Mouse (Mus musculus) ES-Bruce4 (cell line): ENCODE measurements around the gene Ajap1. TPM values are rescaled to one million over a fixed set of nuclear protein-coding genes. Genes with fewer than 3 reads are reported as not detected.

Source experiments
- H3K27ac ChIP-seq: 2 replicates; pipeline ENCODE4 v1.5.1; 2012; ENCODE audit warnings: low read length, inconsistent platforms; ENCODE audit not compliant: insufficient read depth
- H3K27me3 ChIP-seq: 2 replicates; pipeline ENCODE4 v1.6.1; 2012; ENCODE audit warnings: mild to moderate bottlenecking, low read length, inconsistent platforms; ENCODE audit not compliant: control insufficient read depth, poor library complexity, insufficient read depth, severe bottlenecking
- H3K36me3 ChIP-seq: 2 replicates; pipeline ENCODE4 v1.6.1; 2012; ENCODE audit warnings: inconsistent platforms, mild to moderate bottlenecking, low read length, moderate library complexity; ENCODE audit not compliant: control insufficient read depth, poor library complexity, insufficient read depth, severe bottlenecking
- H3K4me1 ChIP-seq: one replicate; pipeline ENCODE4 v1.8.1; 2011; ENCODE audit warnings: low read length; ENCODE audit not compliant: control insufficient read depth, insufficient read depth
- H3K4me3 ChIP-seq: 2 replicates; pipeline ENCODE4 v1.5.1; 2011; ENCODE audit warnings: low read depth, mild to moderate bottlenecking, low read length
- H3K9ac ChIP-seq: 2 replicates; pipeline ENCODE4 v1.6.1; 2012; ENCODE audit warnings: low read depth, mild to moderate bottlenecking, inconsistent platforms; ENCODE audit not compliant: poor library complexity, severe bottlenecking
- H3K9me3 ChIP-seq: replicated peaks from 2 replicates; pipeline ENCODE4 v1.6.1; 2012; ENCODE audit warnings: mild to moderate bottlenecking, low read length, inconsistent platforms; ENCODE audit not compliant: control insufficient read depth, poor library complexity, insufficient read depth, severe bottlenecking
- CTCF ChIP-seq: IDR thresholded peaks from one replicate; pipeline ENCODE4 v1.8.1; 2011; ENCODE audit warnings: low read depth, low read length
- EP300 ChIP-seq: IDR thresholded peaks from 2 replicates; pipeline ENCODE4 v1.6.1; 2011; ENCODE audit warnings: low read depth, low read length; ENCODE audit not compliant: insufficient read depth
- POLR2A ChIP-seq: IDR thresholded peaks from one replicate; pipeline ENCODE4 v1.8.1; 2011; ENCODE audit warnings: low read length; ENCODE audit not compliant: insufficient read depth
- polyA plus RNA-seq: library from polyadenylated mRNA; stranded (reverse); fragments of >200 nt; gene quantifications from 2 replicates; pipeline ENCODE4 v1.2.4, GENCODE M21; 2011; ENCODE audit warnings: low read depth; ENCODE audit not compliant: missing spikeins, insufficient read depth, insufficient read length

Gene Ajap1
- polyA plus RNA-seq, result not detected in 2 replicates

- Histone ChIP-seq H3K4me1 (no peaks in the 10 kb centered on the region), H3K27me3 (peaks cover 10% of the 10 kb centered on the region), H3K9me3 (no peaks in the 10 kb centered on the region), H3K36me3 (no peaks in the 10 kb centered on the region), H3K27ac (no peak within 1 kb of the TSS), H3K9ac (peak within 1 kb of the TSS; percentile 26), H3K4me3 (peak within 1 kb of the TSS; percentile 56)
- TF ChIP-seq CTCF, result no peak
- TF ChIP-seq POLR2A, result no peak
- TF ChIP-seq EP300, result no peak
Observed at GRCm38 (mm10) chr4:153482459-153483338, at the start of gene Ajap1. Gene Ajap1 (minus strand): TSS chr4:153482811.

DNA sequence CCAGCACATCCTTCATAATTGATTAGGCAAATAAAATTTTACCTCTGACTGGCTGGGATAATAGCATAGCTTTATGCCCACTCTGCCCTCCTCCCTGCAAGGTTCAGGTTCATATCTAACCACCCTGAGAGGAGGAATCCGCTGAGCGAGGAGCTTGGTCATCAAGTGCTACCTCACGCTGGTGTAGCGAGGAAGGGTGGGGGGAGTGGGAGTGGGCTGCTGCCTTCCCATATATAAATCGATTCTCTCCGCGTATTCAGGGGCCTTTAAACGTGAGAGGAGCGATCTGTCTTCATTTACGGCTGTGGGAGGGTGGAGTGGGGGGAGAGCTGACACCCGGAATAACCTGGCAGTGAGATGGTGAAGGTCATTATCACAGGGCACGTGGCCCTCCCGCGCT is 47.9 kb upstream of the Ajap1 start:
- no peak overlapping the region for H3K4me3 ChIP-seq
- no peaks in the 10 kb centered on the region for H3K27me3 ChIP-seq
- no peak overlapping the region for H3K9ac ChIP-seq
- H3K36me3 ChIP-seq, result no peaks in the 10 kb centered on the region
- no peaks in the 10 kb centered on the region for H3K9me3 ChIP-seq
- no peak for TF ChIP-seq CTCF
- no peak for TF ChIP-seq POLR2A
- TF ChIP-seq EP300, result no peak
- no peaks in the 10 kb centered on the region for H3K4me1 ChIP-seq
- no peak overlapping the region for H3K27ac ChIP-seq

DNA sequence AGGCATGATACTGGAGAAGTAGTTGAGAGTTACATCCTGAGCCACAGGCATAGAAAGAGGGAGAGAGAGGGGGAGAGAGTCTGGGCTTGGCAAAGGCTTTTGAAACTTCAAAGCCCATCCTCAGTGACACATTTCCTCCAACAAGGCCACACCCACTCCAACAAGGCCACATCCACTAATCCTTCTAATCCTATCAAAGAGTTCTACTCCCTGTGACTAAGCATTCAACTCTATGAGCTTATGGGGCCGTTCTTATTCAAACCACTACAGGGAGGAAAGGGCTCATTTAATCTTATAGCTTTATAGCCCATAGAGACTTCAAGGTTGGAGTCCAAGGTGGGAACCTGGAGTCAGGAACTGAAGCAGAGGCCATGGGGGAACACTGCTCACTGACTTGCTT is 39.0 kb upstream of the Ajap1 start:
- TF ChIP-seq CTCF (no peak), POLR2A (no peak), EP300 (no peak)
- no peaks in the 10 kb centered on the region for H3K4me1 ChIP-seq
- no peaks in the 10 kb centered on the region for H3K9me3 ChIP-seq
- H3K36me3 ChIP-seq, result no peaks in the 10 kb centered on the region
- no peak overlapping the region for H3K9ac ChIP-seq
- no peak overlapping the region for H3K27ac ChIP-seq
- H3K27me3 ChIP-seq, result no peaks in the 10 kb centered on the region
- no peak overlapping the region for H3K4me3 ChIP-seq

- no peak for TF ChIP-seq EP300
- TF ChIP-seq POLR2A, result no peak
- no peak for TF ChIP-seq CTCF
- H3K4me1 ChIP-seq, result no peaks in the 10 kb centered on the region
Observed at GRCm38 (mm10) chr4:153519888-153520287, 37.3 kb upstream of the Ajap1 start.

DNA sequence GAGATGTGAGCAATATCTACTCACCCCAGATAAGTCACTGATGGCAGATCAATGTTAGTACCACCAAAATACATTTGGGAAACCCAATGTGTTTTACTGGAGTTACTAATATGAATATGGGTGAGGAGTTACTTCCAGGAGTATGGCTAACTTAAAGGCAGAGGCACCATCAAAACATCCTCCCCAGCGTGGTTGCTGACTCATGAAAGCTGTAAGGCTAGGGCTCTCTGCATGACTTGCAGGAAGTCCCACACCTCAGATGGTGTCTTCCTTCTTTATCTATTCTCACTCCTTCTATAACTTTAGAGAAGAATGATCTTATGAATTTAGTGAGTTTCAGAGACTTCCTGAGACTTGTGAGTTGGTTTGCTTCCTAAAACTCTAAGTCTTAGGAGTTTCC is 36.7 kb upstream of the Ajap1 start:
- Histone ChIP-seq H3K27me3 (no peaks in the 10 kb centered on the region), H3K27ac (no peak overlapping the region), H3K9me3 (0 out of 2 replicates have a peak, but pooled peaks cover 2% of the 10 kb centered on the region), H3K36me3 (no peaks in the 10 kb centered on the region), H3K4me1 (no peaks in the 10 kb centered on the region), H3K9ac (no peak overlapping the region), H3K4me3 (no peak overlapping the region)
- no peak for TF ChIP-seq POLR2A
- TF ChIP-seq CTCF, result no peak
- TF ChIP-seq EP300, result no peak

More at GRCm38 (mm10) chr4:153519888-153520287, 37.3 kb upstream of the Ajap1 start:
- Histone ChIP-seq H3K27me3 (no peaks in the 10 kb centered on the region), H3K4me3 (no peak overlapping the region), H3K9me3 (0 out of 2 replicates have a peak, but pooled peaks cover 2% of the 10 kb centered on the region), H3K27ac (no peak overlapping the region), H3K36me3 (no peaks in the 10 kb centered on the region), H3K9ac (no peak overlapping the region)

GRCm38 (mm10) chr4:153515786-153516185 is 33.2 kb upstream of the Ajap1 start:
- H3K9ac ChIP-seq, result no peak overlapping the region
- H3K9me3 ChIP-seq, result 0 out of 2 replicates have a peak, but pooled peaks cover 2% of the 10 kb centered on the region
- no peaks in the 10 kb centered on the region for H3K27me3 ChIP-seq
- no peak for TF ChIP-seq EP300
- TF ChIP-seq CTCF, result no peak
- TF ChIP-seq POLR2A, result no peak
- H3K4me1 ChIP-seq, result no peaks in the 10 kb centered on the region
- H3K36me3 ChIP-seq, result no peaks in the 10 kb centered on the region
- H3K27ac ChIP-seq, result no peak overlapping the region
- H3K4me3 ChIP-seq, result no peak overlapping the region
